Mouse (Mus musculus) heart, embryonic 11.5 days (tissue): ENCODE measurements around the gene Zfp593. TPM values are rescaled to one million over a fixed set of nuclear protein-coding genes. Genes with fewer than 3 reads are reported as not detected.

ENCODE experiments used
- ATAC-seq: fragments of 200-750 bp; cut with Nextera tagmentation; replicated peaks from 2 replicates; pipeline ENCODE4 v1.8.0; 2017; ENCODE audit warnings: moderate library complexity; ENCODE audit not compliant: insufficient number of reproducible peaks, low FRiP score, low TSS enrichment
- H3K27ac ChIP-seq: fragments of 300-500 bp; sonication (generic); 2 replicates; pipeline ENCODE4 v1.5.1; 2014; ENCODE audit warnings: mild to moderate bottlenecking, low read depth, low read length
- H3K27me3 ChIP-seq: fragments of 300-500 bp; sonication (generic); 2 replicates; pipeline ENCODE4 v1.6.1; 2014; ENCODE audit warnings: mild to moderate bottlenecking, low read length, mixed read lengths; ENCODE audit not compliant: control insufficient read depth, insufficient read depth
- H3K36me3 ChIP-seq: fragments of 300-500 bp; sonication (generic); 2 replicates; pipeline ENCODE4 v1.6.1; 2014; ENCODE audit warnings: mild to moderate bottlenecking, low read length, moderate library complexity, mixed read lengths; ENCODE audit not compliant: control insufficient read depth, insufficient read depth
- H3K4me1 ChIP-seq: fragments of 300-500 bp; sonication (generic); 2 replicates; pipeline ENCODE4 v1.6.1; 2014; ENCODE audit warnings: low read length; ENCODE audit not compliant: control insufficient read depth, insufficient read depth
- H3K4me2 ChIP-seq: fragments of 300-500 bp; sonication (generic); 2 replicates; pipeline ENCODE4 v1.6.1; 2014; ENCODE audit warnings: mild to moderate bottlenecking, moderate library complexity
- H3K4me3 ChIP-seq: fragments of 300-500 bp; sonication (generic); 2 replicates; pipeline ENCODE4 v1.5.1; 2014; ENCODE audit warnings: low read depth, low read length
- H3K9ac ChIP-seq: fragments of 300-500 bp; sonication (generic); 2 replicates; pipeline ENCODE4 v1.6.1; 2014; ENCODE audit warnings: mild to moderate bottlenecking, low read depth, low read length, moderate library complexity
- H3K9me3 ChIP-seq: fragments of 300-500 bp; sonication (generic); replicated peaks from 2 replicates; pipeline ENCODE4 v1.6.1; 2016; ENCODE audit warnings: low read length; ENCODE audit not compliant: control insufficient read depth
- WGBS: fragments of 180-500 bp; shearing (Covaris S2); extraction: QIAGEN DNeasy Blood & Tissue Kit; methylation state at CpG from one replicate; pipeline ENCODE4 v1.1.7; 2014; ENCODE audit not compliant: insufficient replicate concordance; 5-methylcytosine and 5-hydroxymethylcytosine counted together
- polyA plus RNA-seq: library from polyadenylated mRNA; unstranded; fragments of >200 nt; fragmentation: Nextera tagmentation; extraction: Ambion mirVana; gene quantifications from 2 replicates; pipeline ENCODE4 v1.2.1, GENCODE M21; 2014

The Zfp593 gene
- polyA plus RNA-seq, 1 experiment from 2014 or later, result 11.5 TPM

GRCm38 (mm10) chr4:134252911-134253721 lies 7.7 kb upstream of the Zfp593 start:
- Histone ChIP-seq H3K4me2 (peak overlapping the region; percentile 80), H3K9ac (peak overlapping the region; percentile 57)
- WGBS, result 12% methylated on average over 15 of the region's 15 CpGs

GRCm38 (mm10) chr4:134252131-134252910 lies 6.9 kb upstream of the Zfp593 start:
- Histone ChIP-seq H3K9ac (peak overlapping the region; percentile 53), H3K27me3 (peaks cover 52% of the 10 kb centered on the region), H3K27ac (peak overlapping the region; percentile 46), H3K4me1 (peaks cover 61% of the 10 kb centered on the region), H3K4me3 (peak overlapping the region; percentile 53), H3K9me3 (no peaks in the 10 kb centered on the region), H3K4me2 (peak overlapping the region; percentile 80), H3K36me3 (no peaks in the 10 kb centered on the region)
- WGBS, result 12% methylated on average over 22 of the region's 22 CpGs
- ATAC-seq, result no peak

More at GRCm38 (mm10) chr4:134252911-134253721, 7.7 kb upstream of the Zfp593 start:
- no peaks in the 10 kb centered on the region for H3K9me3 ChIP-seq
- H3K4me3 ChIP-seq, result peak overlapping the region; percentile 53
- no peaks in the 10 kb centered on the region for H3K36me3 ChIP-seq
- no peak overlapping the region for H3K27ac ChIP-seq
- H3K27me3 ChIP-seq, result peaks cover 45% of the 10 kb centered on the region
- peaks cover 69% of the 10 kb centered on the region for H3K4me1 ChIP-seq
- ATAC-seq, result no peak

GRCm38 (mm10) chr4:134251241-134252130 lies 6.1 kb upstream of the Zfp593 start:
- H3K4me1 ChIP-seq, result peaks cover 53% of the 10 kb centered on the region
- H3K9ac ChIP-seq, result peak overlapping the region; percentile 53
- peaks cover 59% of the 10 kb centered on the region for H3K27me3 ChIP-seq
- peak overlapping the region; percentile 41; the same call in 1 of the 2 replicates for H3K27ac ChIP-seq
- H3K9me3 ChIP-seq, result no peaks in the 10 kb centered on the region
- no peak for ATAC-seq
- peak overlapping the region; percentile 80 for H3K4me2 ChIP-seq
- 1% methylated on average over 91 of the region's 91 CpGs for WGBS
- peak overlapping the region; percentile 53 for H3K4me3 ChIP-seq
- no peaks in the 10 kb centered on the region for H3K36me3 ChIP-seq

GRCm38 (mm10) chr4:134250930-134251240 lies 5.5 kb upstream of the Zfp593 start:
- ATAC-seq, result no peak
- Histone ChIP-seq H3K9me3 (no peaks in the 10 kb centered on the region), H3K4me2 (peak overlapping the region; percentile 80), H3K27me3 (peaks cover 62% of the 10 kb centered on the region), H3K4me3 (peak overlapping the region; percentile 53), H3K36me3 (no peaks in the 10 kb centered on the region), H3K9ac (peak overlapping the region; percentile 53), H3K4me1 (peaks cover 47% of the 10 kb centered on the region), H3K27ac (no peak overlapping the region)
- 20% methylated on average over 10 of the region's 10 CpGs for WGBS

GRCm38 (mm10) chr4:134250116-134250929 lies 4.9 kb upstream of the Zfp593 start:
- H3K36me3 ChIP-seq, result no peaks in the 10 kb centered on the region
- H3K27me3 ChIP-seq, result peaks cover 62% of the 10 kb centered on the region
- peak overlapping the region; percentile 53 for H3K4me3 ChIP-seq
- ATAC-seq, result no peak
- H3K4me1 ChIP-seq, result peaks cover 45% of the 10 kb centered on the region
- H3K27ac ChIP-seq, result no peak overlapping the region
- H3K4me2 ChIP-seq, result peak overlapping the region; percentile 80
- 13% methylated on average over 27 of the region's 27 CpGs for WGBS
- no peak overlapping the region for H3K9ac ChIP-seq
- no peaks in the 10 kb centered on the region for H3K9me3 ChIP-seq

- peaks cover 47% of the 10 kb centered on the region for H3K4me1 ChIP-seq
- 0 out of 2 replicates have a peak, but pooled peaks have one; percentile 12 for ATAC-seq
- peak overlapping the region; percentile 33 for H3K4me3 ChIP-seq
- H3K27me3 ChIP-seq, result peaks cover 56% of the 10 kb centered on the region
- H3K4me2 ChIP-seq, result peak overlapping the region; percentile 80
- peak overlapping the region; percentile 29; the same call in 1 of the 2 replicates for H3K9ac ChIP-seq
- no peaks in the 10 kb centered on the region for H3K36me3 ChIP-seq
- WGBS, result 1% methylated on average over 30 of the region's 30 CpGs
- H3K9me3 ChIP-seq, result no peaks in the 10 kb centered on the region
- H3K27ac ChIP-seq, result no peak overlapping the region
These were observed 4.3 kb upstream of the Zfp593 start for GRCm38 (mm10) chr4:134249651-134250050.

GRCm38 (mm10) chr4:134246719-134247258 lies 1.4 kb upstream of the Zfp593 start, which contains the start of gene Gm30191:
Gene Gm30191, plus strand, starts transcription at chr4:134246935.
- Histone ChIP-seq H3K9me3 (no peaks in the 10 kb centered on the region), H3K9ac (no peak within 1 kb of the TSS), H3K36me3 (no peaks in the 10 kb centered on the region), H3K27ac (no peak within 1 kb of the TSS), H3K4me1 (peaks cover 26% of the 10 kb centered on the region), H3K4me3 (peak within 1 kb of the TSS; percentile 87), H3K27me3 (peaks cover 43% of the 10 kb centered on the region), H3K4me2 (peak within 1 kb of the TSS; percentile 97)
- ATAC-seq, result no peak
- 69% methylated on average over 7 of the region's 7 CpGs for WGBS
